Mouse (Mus musculus) limb, embryonic 13.5 days (tissue): Measurements from ENCODE around the gene Foxk2. TPM values are rescaled to one million over a fixed set of nuclear protein-coding genes. Genes with fewer than 3 reads are reported as not detected.
"Not testable (repeated sequence)": the region's sequence is repeated elsewhere in the genome, so short reads cannot be mapped to it uniquely, and the experiment has no call there.

ENCODE experiments used
- ATAC-seq: fragments of 200-750 bp; cut with Nextera tagmentation; 2 replicates; pipeline ENCODE4 v1.8.0; 2017; ENCODE audit warnings: low read depth, moderate number of reproducible peaks, moderate TSS enrichment; ENCODE audit not compliant: low FRiP score
- H3K27ac ChIP-seq: fragments of 300-500 bp; sonication (generic); 2 replicates; pipeline ENCODE4 v1.5.1; 2015; ENCODE audit warnings: inconsistent platforms, mild to moderate bottlenecking, moderate library complexity
- H3K27me3 ChIP-seq: fragments of 300-500 bp; sonication (generic); 2 replicates; pipeline ENCODE4 v1.6.1; 2015; ENCODE audit warnings: mild to moderate bottlenecking, inconsistent platforms
- H3K36me3 ChIP-seq: fragments of 300-500 bp; sonication (generic); 2 replicates; pipeline ENCODE4 v1.6.1; 2015; ENCODE audit warnings: inconsistent platforms, mild to moderate bottlenecking, moderate library complexity
- H3K4me1 ChIP-seq: fragments of 300-500 bp; sonication (generic); 2 replicates; pipeline ENCODE4 v1.6.1; 2015; ENCODE audit warnings: inconsistent platforms
- H3K4me2 ChIP-seq: fragments of 300-500 bp; sonication (generic); replicated peaks from 2 replicates; pipeline ENCODE4 v1.6.1; 2015; ENCODE audit warnings: inconsistent platforms, mild to moderate bottlenecking, moderate library complexity
- H3K4me3 ChIP-seq: fragments of 300-500 bp; sonication (generic); 2 replicates; pipeline ENCODE4 v1.5.1; 2015; ENCODE audit warnings: moderate library complexity, mild to moderate bottlenecking, inconsistent platforms
- H3K9ac ChIP-seq: fragments of 300-500 bp; sonication (generic); 2 replicates; pipeline ENCODE4 v1.6.1; 2015; ENCODE audit warnings: mild to moderate bottlenecking, inconsistent platforms
- H3K9me3 ChIP-seq: fragments of 300-500 bp; sonication (generic); 2 replicates; pipeline ENCODE4 v1.6.1; 2016; ENCODE audit warnings: inconsistent platforms
- WGBS: fragments of 180-500 bp; shearing (Covaris S2); methylation state at CpG from one replicate; pipeline ENCODE4 v1.1.7; 2015; 5-methylcytosine and 5-hydroxymethylcytosine counted together
- polyA plus RNA-seq: library from polyadenylated mRNA; unstranded; fragments of >200 nt; fragmentation: Nextera tagmentation; extraction: Ambion mirVana; gene quantifications from 2 replicates; pipeline ENCODE4 v1.2.1, GENCODE M21; 2015

The Foxk2 gene
- polyA plus RNA-seq, 1 experiment from 2014 or later = 9.2 TPM

DNA sequence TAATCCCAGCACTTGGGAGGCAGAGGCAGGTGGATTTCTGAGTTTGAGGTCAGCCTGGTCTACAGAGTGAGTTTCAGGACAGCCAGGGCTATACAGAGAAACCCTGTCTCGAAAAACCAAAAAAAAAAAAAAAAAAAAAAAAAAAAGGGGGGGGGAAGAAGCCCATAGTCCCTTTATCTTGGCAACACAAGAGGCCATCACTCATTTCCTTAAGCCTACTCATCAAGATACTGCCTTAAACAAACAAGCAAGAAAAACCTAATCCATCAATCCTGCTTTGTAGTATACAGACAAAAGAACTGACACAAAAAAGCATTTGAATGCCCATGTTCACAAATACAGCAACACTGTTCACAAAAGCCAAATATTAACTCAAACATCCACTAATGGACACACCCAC, 82.6 kb downstream of the Foxk2 start:
- H3K9ac ChIP-seq, H3K4me1 ChIP-seq, H3K4me3 ChIP-seq, H3K27me3 ChIP-seq, H3K4me2 ChIP-seq, ATAC-seq, H3K27ac ChIP-seq, H3K9me3 ChIP-seq: not testable (repeated sequence)
- 83% methylated on average over 1 of the region's 1 CpGs for WGBS
- peaks cover 64% of the 10 kb centered on the region for H3K36me3 ChIP-seq

GRCm38 (mm10) chr11:121347036-121347435, 87.2 kb downstream of the Foxk2 start:
- 89% methylated on average over 2 of the region's 2 CpGs for WGBS
- no peak overlapping the region for H3K4me2 ChIP-seq

GRCm38 (mm10) chr11:121348166-121348565, 88.4 kb downstream of the Foxk2 start:
- H3K4me3 ChIP-seq = no peak overlapping the region
- 93% methylated on average over 2 of the region's 2 CpGs for WGBS
- no peak for ATAC-seq
- H3K4me1 ChIP-seq = peaks cover 12% of the 10 kb centered on the region
- H3K27ac ChIP-seq = no peak overlapping the region
- H3K9me3 ChIP-seq = no peaks in the 10 kb centered on the region
- H3K27me3 ChIP-seq = no peaks in the 10 kb centered on the region
- H3K9ac ChIP-seq = no peak overlapping the region
- peaks cover 49% of the 10 kb centered on the region for H3K36me3 ChIP-seq
- H3K4me2 ChIP-seq = no peak overlapping the region

More at GRCm38 (mm10) chr11:121347036-121347435, 87.2 kb downstream of the Foxk2 start:
- peaks cover 53% of the 10 kb centered on the region for H3K36me3 ChIP-seq
- H3K27me3 ChIP-seq = no peaks in the 10 kb centered on the region
- ATAC-seq = no peak
- H3K4me3 ChIP-seq = no peak overlapping the region
- H3K9me3 ChIP-seq = no peaks in the 10 kb centered on the region
- H3K4me1 ChIP-seq = peaks cover under 1% of the 10 kb centered on the region; the same call in 1 of the 2 replicates
- no peak overlapping the region for H3K27ac ChIP-seq
- H3K9ac ChIP-seq = no peak overlapping the region

GRCm38 (mm10) chr11:121348727-121349126, 88.9 kb downstream of the Foxk2 start:
- H3K27ac ChIP-seq, ATAC-seq: not testable (repeated sequence)
- WGBS = 83% methylated on average over 3 of the region's 3 CpGs

DNA sequence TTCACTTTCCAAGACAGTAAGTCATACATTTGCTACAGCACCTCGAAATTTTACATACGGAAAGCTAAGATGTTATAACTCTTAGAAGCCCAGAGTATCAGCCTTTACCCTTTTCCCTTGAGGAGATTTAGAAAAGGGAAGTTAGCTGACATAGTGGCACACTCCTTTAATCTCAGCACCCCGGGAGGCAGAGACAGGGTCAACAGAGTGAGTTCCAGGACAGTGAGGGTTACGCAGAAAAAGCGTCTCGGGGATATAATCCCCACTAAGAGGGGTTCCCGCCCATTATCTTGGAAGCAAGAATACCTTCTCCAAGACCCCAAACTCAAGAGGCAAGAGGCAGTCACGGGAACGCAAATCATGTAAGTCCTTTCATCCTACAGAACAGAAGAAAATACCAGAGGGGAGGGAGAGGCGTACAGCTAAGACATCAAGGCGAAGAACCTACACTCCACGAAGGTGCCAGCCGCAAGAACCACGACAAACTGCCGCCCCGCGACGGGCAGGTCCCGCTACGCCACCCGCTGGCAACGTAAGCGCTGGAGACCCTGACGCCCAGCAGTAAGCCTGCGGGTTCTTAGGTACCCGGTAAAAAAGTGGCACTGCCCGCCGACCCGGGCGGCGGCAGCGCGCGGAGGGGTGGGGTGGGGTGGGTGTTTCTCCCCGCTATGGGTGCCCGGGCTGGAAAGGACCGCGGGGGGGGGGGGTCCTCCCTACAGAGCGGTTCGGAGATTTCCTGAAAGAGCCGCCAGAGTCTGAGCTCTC, 93.7 kb downstream of the Foxk2 start:
- Histone ChIP-seq H3K36me3 (peaks cover 6% of the 10 kb centered on the region), H3K4me3 (peak overlapping the region; percentile 95), H3K4me1 (peaks cover 24% of the 10 kb centered on the region), H3K4me2 (peak overlapping the region; percentile 94), H3K9ac (peak overlapping the region; percentile 94), H3K27me3 (no peaks in the 10 kb centered on the region), H3K9me3 (no peaks in the 10 kb centered on the region), H3K27ac (peak overlapping the region; percentile 85)
- no peak; the same call in none of the 2 replicates for ATAC-seq
- WGBS = 4% methylated on average over 38 of the region's 41 CpGs

More at GRCm38 (mm10) chr11:121348727-121349126, 88.9 kb downstream of the Foxk2 start:
- Histone ChIP-seq H3K36me3 (peaks cover 44% of the 10 kb centered on the region), H3K4me1 (peaks cover 16% of the 10 kb centered on the region)
- H3K9me3 ChIP-seq, H3K27me3 ChIP-seq, H3K4me2 ChIP-seq, H3K9ac ChIP-seq, H3K4me3 ChIP-seq: not testable (repeated sequence)

DNA sequence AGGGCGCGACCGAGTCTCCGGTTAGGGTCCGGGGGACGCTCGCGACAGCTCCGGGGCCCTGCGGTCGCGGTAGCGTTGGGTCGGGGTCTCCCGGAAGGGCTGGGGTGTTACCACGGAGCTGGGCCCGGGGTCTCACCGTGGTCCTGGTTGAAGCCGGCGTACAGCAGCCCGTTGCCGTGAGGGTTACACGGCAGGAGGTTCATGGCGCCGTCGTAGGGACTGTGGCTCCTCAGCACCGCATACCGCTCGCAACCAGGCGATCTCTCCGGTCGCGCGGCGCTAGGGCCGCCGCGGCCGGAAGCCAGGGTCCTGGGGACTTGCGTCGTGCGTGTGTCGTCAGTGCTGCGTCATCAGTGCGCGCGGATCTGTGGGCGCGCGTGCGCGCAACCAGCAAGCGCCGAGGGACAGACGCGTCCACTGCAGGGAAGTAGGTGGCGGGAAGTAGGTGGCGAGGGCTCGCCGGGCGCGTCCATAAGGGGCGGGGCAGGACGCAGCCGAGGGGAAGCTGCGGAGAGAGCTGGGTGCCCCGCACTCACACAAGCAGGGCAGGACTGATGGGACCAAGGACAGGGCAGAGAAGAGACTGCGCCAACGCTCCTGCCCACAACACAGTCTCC, 94.4 kb downstream of the Foxk2 start, which contains the start of gene Wdr45b:
Wdr45b (minus strand) TSS at position 355 of the 617 bp plus-strand sequence.
- Histone ChIP-seq H3K9me3 (no peaks in the 10 kb centered on the region), H3K27me3 (no peaks in the 10 kb centered on the region), H3K27ac (peak within 1 kb of the TSS; percentile 85), H3K36me3 (peaks cover under 1% of the 10 kb centered on the region), H3K4me1 (peaks cover 24% of the 10 kb centered on the region), H3K4me3 (peak within 1 kb of the TSS; percentile 95), H3K9ac (peak within 1 kb of the TSS; percentile 94), H3K4me2 (peak within 1 kb of the TSS; percentile 94)
- peak; percentile 98 for ATAC-seq
- WGBS = under 1% methylated on average over 69 of the region's 69 CpGs

Other genes starting within 250 kb of the Foxk2 start
- 0.46 TPM in 1 of 2 replicates, not detected in the other for gene Cd7, start 220.6 kb upstream of the Foxk2 start, polyA plus RNA-seq
- gene Sectm1b, start 196.4 kb upstream of the Foxk2 start, polyA plus RNA-seq = not detected in 2 replicates
- gene Sectm1a, start 178.8 kb upstream of the Foxk2 start, polyA plus RNA-seq = 0.13 and 0.37 TPM in 2 replicates
- gene Tex19.2, start 141.3 kb upstream of the Foxk2 start, polyA plus RNA-seq = not detected in 2 replicates
- not detected in 2 replicates for gene Tex19.1, start 113.8 kb upstream of the Foxk2 start, polyA plus RNA-seq
- 1.2 and 1.3 TPM in 2 replicates for gene Uts2r, start 99.7 kb upstream of the Foxk2 start, polyA plus RNA-seq
- 10.4 and 10.6 TPM in 2 replicates for gene Hexdc, start 55.6 kb upstream of the Foxk2 start, polyA plus RNA-seq
- 20.0 and 22.4 TPM in 2 replicates for gene Ogfod3, start 55.3 kb upstream of the Foxk2 start, polyA plus RNA-seq
- gene Cybc1, start 30.7 kb upstream of the Foxk2 start, polyA plus RNA-seq = 40.2 and 41.5 TPM in 2 replicates
- 69.3 and 73.5 TPM in 2 replicates for gene Narf, start 22.7 kb upstream of the Foxk2 start, polyA plus RNA-seq
- 108 and 111 TPM in 2 replicates for gene Wdr45b, start 94.5 kb downstream of the Foxk2 start, polyA plus RNA-seq
- gene Rab40b, start 128.3 kb downstream of the Foxk2 start, polyA plus RNA-seq = 12.1 and 13.1 TPM in 2 replicates
- 11.0 and 11.8 TPM in 2 replicates for gene Fn3krp, start 161.4 kb downstream of the Foxk2 start, polyA plus RNA-seq
- 0.47 and 0.91 TPM in 2 replicates for gene Fn3k, start 174.9 kb downstream of the Foxk2 start, polyA plus RNA-seq
- gene Tbcd, start 192.0 kb downstream of the Foxk2 start, polyA plus RNA-seq = 42.3 TPM in 2 replicates